Mouse (Mus musculus) megakaryocyte, embryonic 14.5 days (primary cell): ENCODE measurements at regions not wholly inside any gene's neighbourhood (a gene's known extent, or its start where the extent isn't known, plus 50 kb on each side); places are given as distances from the start of the nearest gene placed in this dataset.

ENCODE experiments used
- FLI1 ChIP-seq: IDR thresholded peaks from 2 replicates; pipeline ENCODE4 v1.6.1; 2012; ENCODE audit warnings: low read length, inconsistent platforms, mixed read lengths
- GATA1 ChIP-seq: IDR thresholded peaks from 3 replicates; pipeline ENCODE4 v1.6.1; 2012; ENCODE audit warnings: mixed read lengths, low read length, inconsistent platforms, borderline replicate concordance

GRCm38 (mm10) chr2:171864376-171864965 lies 178.8 kb downstream of the Cbln4 start:
- TF ChIP-seq GATA1 (no peak), FLI1 (no peak)
